Mouse (Mus musculus) heart, embryonic 16.5 days (tissue): ENCODE results near the gene Wfdc9. TPM values are rescaled to one million over a fixed set of nuclear protein-coding genes. Genes with fewer than 3 reads are reported as not detected.

Source experiments
- ATAC-seq: fragments of 200-750 bp; cut with Nextera tagmentation; replicated peaks from 2 replicates; pipeline ENCODE4 v1.8.0; 2017; ENCODE audit warnings: moderate number of reproducible peaks; ENCODE audit not compliant: insufficient read depth, low FRiP score; ENCODE audit errors: extremely low read depth
- H3K27ac ChIP-seq: fragments of 300-500 bp; sonication (generic); 2 replicates; pipeline ENCODE4 v1.5.1; 2014; ENCODE audit warnings: mild to moderate bottlenecking, low read length, control low read depth, moderate library complexity
- H3K27me3 ChIP-seq: fragments of 300-500 bp; sonication (generic); 2 replicates; pipeline ENCODE4 v1.6.1; 2014; ENCODE audit warnings: low read length, mixed read lengths; ENCODE audit not compliant: control insufficient read depth, insufficient read depth
- H3K36me3 ChIP-seq: fragments of 300-500 bp; sonication (generic); 2 replicates; pipeline ENCODE4 v1.6.1; 2014; ENCODE audit not compliant: control insufficient read depth, insufficient read depth
- H3K4me1 ChIP-seq: fragments of 300-500 bp; sonication (generic); 2 replicates; pipeline ENCODE4 v1.6.1; 2014; ENCODE audit warnings: low read length, mixed read lengths; ENCODE audit not compliant: control insufficient read depth, insufficient read depth
- H3K4me2 ChIP-seq: fragments of 300-500 bp; sonication (generic); 2 replicates; pipeline ENCODE4 v1.6.1; 2014; ENCODE audit warnings: low read depth, mild to moderate bottlenecking, control low read depth, low read length
- H3K4me3 ChIP-seq: fragments of 300-500 bp; sonication (generic); 2 replicates; pipeline ENCODE4 v1.5.1; 2014; ENCODE audit warnings: mild to moderate bottlenecking, control low read depth, low read length
- H3K9ac ChIP-seq: fragments of 300-500 bp; sonication (generic); 2 replicates; pipeline ENCODE4 v1.6.1; 2014; ENCODE audit warnings: low read length, control low read depth
- H3K9me3 ChIP-seq: fragments of 300-500 bp; sonication (generic); replicated peaks from 2 replicates; pipeline ENCODE4 v1.6.1; 2016; ENCODE audit warnings: low read length; ENCODE audit not compliant: control insufficient read depth
- WGBS: fragments of 180-500 bp; shearing (Covaris S2); extraction: QIAGEN DNeasy Blood & Tissue Kit; methylation state at CpG from one replicate; pipeline ENCODE4 v1.1.7; 2014; 5-methylcytosine and 5-hydroxymethylcytosine counted together
- polyA plus RNA-seq: library from polyadenylated mRNA; unstranded; fragments of >200 nt; fragmentation: Nextera tagmentation; extraction: Ambion mirVana; gene quantifications from 2 replicates; pipeline ENCODE4 v1.2.1, GENCODE M21; 2015

Wfdc9 gene
- polyA plus RNA-seq: not detected in 2 replicates

DNA sequence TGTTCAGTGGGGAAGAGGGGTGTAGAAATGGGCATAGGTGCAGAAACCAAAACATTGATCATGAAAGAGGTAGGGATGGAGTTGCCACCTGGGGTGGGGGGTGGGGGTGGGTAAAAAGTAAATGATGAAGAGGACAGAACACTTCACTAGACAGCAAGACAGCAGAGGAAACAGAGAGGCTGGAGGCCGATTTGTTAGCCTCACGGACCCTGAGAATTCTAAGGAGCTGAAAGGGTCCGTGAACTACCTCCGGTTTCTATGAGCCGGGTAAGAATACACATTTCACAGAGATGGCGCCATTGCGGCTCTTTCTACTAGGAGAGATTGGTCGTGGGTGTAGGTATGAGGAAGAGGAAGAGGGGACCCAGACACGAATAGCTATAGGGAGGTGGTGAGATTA lies at the start of gene Wfdc9:
Wfdc9 (minus strand) TSS at position 101 of the 400 bp plus-strand sequence.
- Histone ChIP-seq H3K4me2 (no peak within 1 kb of the TSS), H3K27me3 (no peaks in the 10 kb centered on the region; the same call in 1 of the 2 replicates), H3K9me3 (no peaks in the 10 kb centered on the region), H3K4me1 (no peaks in the 10 kb centered on the region), H3K27ac (no peak within 1 kb of the TSS), H3K9ac (no peak within 1 kb of the TSS), H3K4me3 (no peak within 1 kb of the TSS), H3K36me3 (no peaks in the 10 kb centered on the region)
- no peak for ATAC-seq
- WGBS: 70% methylated on average over 9 of the region's 9 CpGs

GRCm38 (mm10) chr2:164705991-164706390 lies 49.6 kb upstream of the Wfdc9 start:
- Histone ChIP-seq H3K9ac (no peak overlapping the region), H3K9me3 (peaks cover 3% of the 10 kb centered on the region; the same call in 1 of the 2 replicates), H3K36me3 (no peaks in the 10 kb centered on the region), H3K4me3 (no peak overlapping the region), H3K4me2 (no peak overlapping the region), H3K27me3 (no peaks in the 10 kb centered on the region; the same call in 1 of the 2 replicates), H3K27ac (no peak overlapping the region), H3K4me1 (no peaks in the 10 kb centered on the region)
- ATAC-seq: no peak
- 90% methylated on average over 14 of the region's 14 CpGs for WGBS

DNA sequence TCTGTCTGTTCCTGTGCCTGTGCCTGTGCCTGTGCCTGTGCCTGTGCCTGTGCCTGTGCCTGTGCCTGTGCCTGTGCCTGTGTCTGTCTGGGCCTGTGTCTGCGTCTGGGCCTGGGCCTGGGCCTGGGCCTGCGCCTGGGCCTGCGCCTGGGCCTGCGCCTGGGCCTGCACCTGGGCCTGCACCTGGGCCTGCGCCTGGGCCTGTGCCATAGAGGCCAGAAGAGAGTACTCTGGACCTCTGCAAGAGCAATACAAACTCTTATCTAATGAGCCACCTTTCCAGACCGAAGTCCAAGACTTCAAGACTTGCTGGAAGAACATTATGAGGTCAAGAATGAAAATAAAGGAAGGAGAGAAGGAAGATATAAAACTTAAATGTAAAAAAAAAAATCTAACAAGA lies 48.9 kb upstream of the Wfdc9 start:
- no peak for ATAC-seq

DNA sequence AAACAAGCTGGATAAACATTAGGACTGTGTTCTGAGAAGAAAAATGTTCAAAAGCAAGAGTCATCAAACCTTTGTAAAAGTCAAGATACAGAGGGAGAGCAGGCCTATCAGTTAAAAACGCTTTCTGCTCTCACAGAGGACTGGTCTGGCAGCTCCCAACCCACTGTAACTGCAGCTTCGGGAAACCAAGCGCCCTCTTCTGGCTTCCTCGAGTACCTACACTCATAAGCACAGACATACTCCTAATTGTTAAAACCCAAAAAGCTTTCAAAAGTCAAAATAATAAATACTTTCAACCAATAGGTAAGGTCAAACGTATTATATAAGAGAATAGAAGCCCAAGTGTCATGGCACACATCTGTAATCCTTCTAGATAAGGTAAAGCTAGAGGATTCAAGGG lies 47.9 kb upstream of the Wfdc9 start:
- no peaks in the 10 kb centered on the region for H3K27me3 ChIP-seq
- 79% methylated on average over 5 of the region's 5 CpGs for WGBS

More for the DNA sequence above, 48.9 kb upstream of the Wfdc9 start:
- Histone ChIP-seq H3K4me2 (no peak overlapping the region), H3K36me3 (no peaks in the 10 kb centered on the region), H3K27ac (no peak overlapping the region), H3K4me3 (no peak overlapping the region), H3K9ac (no peak overlapping the region), H3K27me3 (no peaks in the 10 kb centered on the region; the same call in 1 of the 2 replicates), H3K4me1 (no peaks in the 10 kb centered on the region), H3K9me3 (peaks cover 3% of the 10 kb centered on the region; the same call in 1 of the 2 replicates)
- WGBS: 85% methylated on average over 6 of the region's 6 CpGs

GRCm38 (mm10) chr2:164701761-164702160 lies 45.4 kb upstream of the Wfdc9 start:
- no peak for ATAC-seq
- H3K27me3 ChIP-seq: no peaks in the 10 kb centered on the region
- no peak overlapping the region for H3K4me2 ChIP-seq
- no peaks in the 10 kb centered on the region for H3K36me3 ChIP-seq
- no peak overlapping the region for H3K9ac ChIP-seq
- H3K9me3 ChIP-seq: peaks cover 3% of the 10 kb centered on the region; the same call in 1 of the 2 replicates
- H3K4me1 ChIP-seq: no peaks in the 10 kb centered on the region
- 78% methylated on average over 5 of the region's 5 CpGs for WGBS
- no peak overlapping the region for H3K27ac ChIP-seq
- no peak overlapping the region for H3K4me3 ChIP-seq

More for the DNA sequence above, 47.9 kb upstream of the Wfdc9 start:
- H3K4me3 ChIP-seq: no peak overlapping the region
- no peaks in the 10 kb centered on the region for H3K4me1 ChIP-seq
- H3K9me3 ChIP-seq: peaks cover 3% of the 10 kb centered on the region; the same call in 1 of the 2 replicates
- no peaks in the 10 kb centered on the region for H3K36me3 ChIP-seq
- no peak overlapping the region for H3K27ac ChIP-seq
- no peak overlapping the region for H3K9ac ChIP-seq
- H3K4me2 ChIP-seq: no peak overlapping the region
- no peak for ATAC-seq

DNA sequence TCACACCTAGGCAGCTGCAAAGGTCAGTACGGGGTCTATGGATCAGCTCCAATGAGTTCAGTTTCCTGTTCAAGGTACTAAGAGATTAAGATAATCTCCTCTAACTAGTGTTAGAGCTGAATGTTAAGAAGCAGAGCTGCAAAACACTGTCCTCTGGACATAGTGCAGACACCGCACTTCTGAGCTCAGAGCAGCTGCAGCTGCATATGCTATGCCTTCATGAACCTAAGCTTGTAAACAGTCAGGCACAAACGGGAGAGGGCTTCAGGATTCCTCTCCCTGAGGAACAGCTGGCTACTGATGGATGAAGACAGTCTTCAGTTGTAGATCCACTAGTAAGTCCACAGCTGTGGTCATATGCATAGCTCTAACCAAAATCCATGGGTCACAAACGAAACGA lies 44.6 kb upstream of the Wfdc9 start:
- H3K4me1 ChIP-seq: no peaks in the 10 kb centered on the region
- WGBS: 68% methylated on average over 5 of the region's 5 CpGs
- no peak overlapping the region for H3K9ac ChIP-seq
- H3K4me3 ChIP-seq: no peak overlapping the region
- no peak overlapping the region for H3K27ac ChIP-seq
- H3K27me3 ChIP-seq: no peaks in the 10 kb centered on the region
- no peaks in the 10 kb centered on the region for H3K36me3 ChIP-seq
- H3K4me2 ChIP-seq: no peak overlapping the region
- H3K9me3 ChIP-seq: peaks cover 3% of the 10 kb centered on the region; the same call in 1 of the 2 replicates
- ATAC-seq: no peak

DNA sequence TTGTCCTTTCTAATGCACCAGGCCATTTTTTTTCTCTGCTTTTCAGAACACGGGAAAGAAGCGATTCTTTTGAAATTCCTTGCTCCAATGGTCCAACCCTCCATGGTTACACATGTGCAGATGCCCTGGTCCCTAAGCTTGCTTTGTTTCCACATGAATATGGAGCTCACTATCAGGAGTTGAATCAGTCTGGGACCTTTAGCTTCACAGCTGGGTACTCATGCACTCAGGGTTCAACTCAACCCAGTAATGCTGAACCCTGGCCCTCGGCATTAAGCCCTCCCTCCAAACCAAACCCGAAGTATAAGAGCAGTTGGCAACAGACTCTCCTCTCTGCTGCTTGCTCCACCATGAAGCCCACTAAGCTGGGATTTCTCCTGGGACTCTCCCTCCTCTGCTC lies 41.8 kb upstream of the Wfdc9 start, which contains the start of gene Spint4:
Spint4 (plus strand) TSS at position 301 of the 400 bp plus-strand sequence.
- ATAC-seq: no peak
- Histone ChIP-seq H3K36me3 (no peaks in the 10 kb centered on the region), H3K9ac (no peak within 1 kb of the TSS), H3K9me3 (no peaks in the 10 kb centered on the region), H3K27me3 (no peaks in the 10 kb centered on the region), H3K4me2 (no peak within 1 kb of the TSS), H3K4me1 (no peaks in the 10 kb centered on the region), H3K4me3 (no peak within 1 kb of the TSS), H3K27ac (no peak within 1 kb of the TSS)
- WGBS: 79% methylated on average over 4 of the region's 4 CpGs

GRCm38 (mm10) chr2:164684807-164685206 lies 28.4 kb upstream of the Wfdc9 start, which contains the start of gene Wfdc13:
Gene Wfdc13 (plus strand): TSS chr2:164685107.
- no peak within 1 kb of the TSS for H3K9ac ChIP-seq
- no peaks in the 10 kb centered on the region for H3K36me3 ChIP-seq
- no peak within 1 kb of the TSS for H3K27ac ChIP-seq
- no peaks in the 10 kb centered on the region for H3K27me3 ChIP-seq
- ATAC-seq: no peak
- no peak within 1 kb of the TSS for H3K4me3 ChIP-seq
- no peak within 1 kb of the TSS for H3K4me2 ChIP-seq
- H3K4me1 ChIP-seq: no peaks in the 10 kb centered on the region
- 63% methylated on average over 3 of the region's 3 CpGs for WGBS
- H3K9me3 ChIP-seq: no peaks in the 10 kb centered on the region

DNA sequence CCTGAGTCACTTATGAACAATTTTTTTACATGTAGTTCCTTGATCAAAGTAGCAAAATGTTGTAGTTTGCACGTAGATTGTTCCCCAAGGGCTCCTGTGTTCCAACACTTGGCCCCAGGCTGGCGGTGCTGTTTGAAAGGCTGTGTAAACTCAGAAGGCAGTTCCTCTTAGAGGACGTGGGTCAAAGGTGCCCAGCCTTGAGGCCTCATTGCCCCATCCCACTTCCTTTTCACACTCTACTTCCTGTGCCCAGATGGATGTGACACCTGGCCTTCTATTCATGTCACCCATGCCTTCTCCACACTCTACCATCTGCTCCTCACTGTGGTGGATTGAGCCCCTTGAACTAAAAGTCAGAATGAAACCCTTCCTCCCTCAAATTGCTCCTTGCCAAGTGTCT lies 23.5 kb upstream of the Wfdc9 start:
- WGBS: 48% methylated on average over 3 of the region's 3 CpGs
- no peak overlapping the region for H3K9ac ChIP-seq
- H3K36me3 ChIP-seq: no peaks in the 10 kb centered on the region
- ATAC-seq: no peak
- no peak overlapping the region for H3K4me3 ChIP-seq
- no peak overlapping the region for H3K27ac ChIP-seq
- H3K4me2 ChIP-seq: no peak overlapping the region
- H3K4me1 ChIP-seq: peaks cover 8% of the 10 kb centered on the region; the same call in 1 of the 2 replicates
- no peaks in the 10 kb centered on the region for H3K27me3 ChIP-seq
- no peaks in the 10 kb centered on the region for H3K9me3 ChIP-seq
